Comparison of ENCODE assay signal across 7 mouse cellular contexts in the genomic region with DNA sequence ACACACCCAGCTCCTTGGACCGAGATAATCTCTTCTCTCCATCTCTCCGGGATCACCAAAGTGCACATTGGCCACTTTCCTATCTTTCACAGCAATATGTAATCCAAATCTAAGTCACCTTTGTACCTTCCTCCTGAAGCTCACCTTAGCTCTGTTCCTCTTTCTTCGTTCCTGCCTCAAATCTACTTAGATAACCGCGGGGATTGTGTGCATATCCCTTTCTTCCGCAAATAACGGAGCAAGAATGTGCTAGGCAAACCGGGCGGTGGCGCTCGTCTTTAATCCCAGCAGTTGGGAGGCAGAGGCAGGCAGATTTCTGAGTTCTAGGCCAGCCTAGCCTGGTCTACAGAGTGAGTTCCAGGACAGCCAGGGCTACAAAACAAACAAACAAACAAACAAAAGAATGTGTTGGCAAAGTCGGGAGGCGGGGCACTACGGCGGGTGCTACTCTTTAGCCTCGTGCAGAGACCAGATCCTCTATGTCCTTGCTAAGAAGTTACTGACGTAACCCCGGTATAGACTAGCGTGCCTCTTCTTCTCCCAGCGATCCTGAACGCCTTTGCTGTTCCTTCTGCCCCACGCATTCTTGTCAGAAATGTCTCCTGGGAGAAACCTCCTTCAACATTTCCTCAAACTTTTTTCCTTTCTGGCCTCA. TPM values are rescaled to one million over a fixed set of nuclear protein-coding genes. Genes with fewer than 3 reads are reported as not detected.
DNase-seq lines count a peak whose midpoint lies in the region; ATAC-seq and TF ChIP-seq lines count a peak whose summit lies in the region.

No protein-coding gene starts in this region.

- 37% methylated on average over 22 of the region's 22 CpGs for WGBS in forebrain, embryonic 12.5 days
- WGBS in midbrain, embryonic 12.5 days = 36% methylated on average over 22 of the region's 22 CpGs

- no peaks in the 10 kb centered on the region for H3K27me3 ChIP-seq in ES-Bruce4 (ENCODE audit: control insufficient read depth, insufficient read depth, low read length, poor library complexity, severe bottlenecking)
- no peaks in the 10 kb centered on the region for H3K27me3 ChIP-seq in forebrain, embryonic 12.5 days
- no peaks in the 10 kb centered on the region for H3K27me3 ChIP-seq in midbrain, embryonic 12.5 days

- H3K4me3 ChIP-seq in ES-Bruce4 (ENCODE audit: low read depth, low read length) = peak overlapping the region; percentile 85
- peak overlapping the region; percentile 88 for H3K4me3 ChIP-seq in forebrain, embryonic 12.5 days (replicated peaks)
- H3K4me3 ChIP-seq in midbrain, embryonic 12.5 days = peak overlapping the region; percentile 88

- peak; percentile 65 for DNase-seq in CD4-positive helper T cell, adult 2 months (ENCODE audit: low read depth, low spot score)
- DNase-seq in kidney, postnatal 36 days = peak; percentile 21 to 53
- peak; percentile 73 for DNase-seq in yolk sac, embryonic 10.5 days (ENCODE audit: low spot score)
- DNase-seq in layer of hippocampus, adult 9-11 months = no peak

- TF ChIP-seq CTCF in ES-Bruce4 (IDR thresholded peaks at IDR 0.05; ENCODE audit: low read depth, low read length) = peak; percentile 54

- peaks cover 31% of the 10 kb centered on the region for H3K36me3 ChIP-seq in ES-Bruce4 (ENCODE audit: control insufficient read depth, insufficient read depth, low read length, poor library complexity, severe bottlenecking)
- peaks cover 50% of the 10 kb centered on the region for H3K36me3 ChIP-seq in forebrain, embryonic 12.5 days (replicated peaks)
- peaks cover 50% of the 10 kb centered on the region for H3K36me3 ChIP-seq in midbrain, embryonic 12.5 days

- TF ChIP-seq EP300 in ES-Bruce4 (IDR thresholded peaks at IDR 0.05; ENCODE audit: insufficient read depth, low read depth, low read length) = no peak

- TF ChIP-seq POLR2A in ES-Bruce4 (IDR thresholded peaks at IDR 0.05; ENCODE audit: insufficient read depth, low read length) = no peak

- peak; percentile 42; the same call in 1 of the 2 replicates for ATAC-seq in forebrain, embryonic 12.5 days (ENCODE audit: low FRiP score)
- peak; percentile 36 for ATAC-seq in midbrain, embryonic 12.5 days (ENCODE audit: low FRiP score, low read depth)

- peak overlapping the region; percentile 63 for H3K9ac ChIP-seq in ES-Bruce4 (ENCODE audit: low read depth, poor library complexity, severe bottlenecking)
- peak overlapping the region; percentile 68 for H3K9ac ChIP-seq in forebrain, embryonic 12.5 days
- H3K9ac ChIP-seq in midbrain, embryonic 12.5 days (replicated peaks) = peak overlapping the region; percentile 68

- H3K4me2 ChIP-seq in forebrain, embryonic 12.5 days = peak overlapping the region; percentile 95
- H3K4me2 ChIP-seq in midbrain, embryonic 12.5 days (replicated peaks) = peak overlapping the region; percentile 98

- H3K27ac ChIP-seq in ES-Bruce4 (ENCODE audit: insufficient read depth, low read length) = peak overlapping the region; percentile 54
- H3K27ac ChIP-seq in forebrain, embryonic 12.5 days = peak overlapping the region; percentile 95
- peak overlapping the region; percentile 93 for H3K27ac ChIP-seq in midbrain, embryonic 12.5 days (replicated peaks)

- H3K9me3 ChIP-seq in ES-Bruce4 (replicated peaks; ENCODE audit: control insufficient read depth, insufficient read depth, low read length, poor library complexity, severe bottlenecking) = no peaks in the 10 kb centered on the region
- H3K9me3 ChIP-seq in forebrain, embryonic 12.5 days = no peaks in the 10 kb centered on the region
- H3K9me3 ChIP-seq in midbrain, embryonic 12.5 days = no peaks in the 10 kb centered on the region

- no peaks in the 10 kb centered on the region for H3K4me1 ChIP-seq in ES-Bruce4 (ENCODE audit: control insufficient read depth, insufficient read depth, low read length)
- H3K4me1 ChIP-seq in forebrain, embryonic 12.5 days = peaks cover 37% of the 10 kb centered on the region
- H3K4me1 ChIP-seq in midbrain, embryonic 12.5 days = peaks cover 35% of the 10 kb centered on the region

RNA-seq across cellular contexts. Expression of a gene that starts 0.7 kb away (rescaled TPM):
- 323 and 334 TPM in 2 replicates for polyA plus RNA-seq in ES-Bruce4 (2011; ENCODE audit: insufficient read depth, insufficient read length, low read depth, missing spikeins)
- 391 and 404 TPM in 2 replicates for polyA plus RNA-seq in forebrain, embryonic 12.5 days (2016; fragmentation: Nextera tagmentation; extraction: Ambion mirVana)
- polyA plus RNA-seq in midbrain, embryonic 12.5 days (2016; fragmentation: Nextera tagmentation; extraction: Ambion mirVana) = 367 and 378 TPM in 2 replicates

RNA-seq across cellular contexts. Expression of a gene that starts 12.8 kb away (rescaled TPM):
- polyA plus RNA-seq in ES-Bruce4 (2011; ENCODE audit: insufficient read depth, insufficient read length, low read depth, missing spikeins) = 46.4 and 46.7 TPM in 2 replicates
- 53.5 and 61.2 TPM in 2 replicates for polyA plus RNA-seq in forebrain, embryonic 12.5 days (2016; fragmentation: Nextera tagmentation; extraction: Ambion mirVana)
- polyA plus RNA-seq in midbrain, embryonic 12.5 days (2016; fragmentation: Nextera tagmentation; extraction: Ambion mirVana) = 53.7 and 68.0 TPM in 2 replicates

RNA-seq across cellular contexts. Expression of a gene that starts 29.2 kb away (rescaled TPM):
- polyA plus RNA-seq in ES-Bruce4 (2011; ENCODE audit: insufficient read depth, insufficient read length, low read depth, missing spikeins) = 0.42 and 0.99 TPM in 2 replicates
- polyA plus RNA-seq in forebrain, embryonic 12.5 days (2016; fragmentation: Nextera tagmentation; extraction: Ambion mirVana) = 4.9 and 5.1 TPM in 2 replicates
- 5.3 and 5.5 TPM in 2 replicates for polyA plus RNA-seq in midbrain, embryonic 12.5 days (2016; fragmentation: Nextera tagmentation; extraction: Ambion mirVana)

RNA-seq across cellular contexts. Expression of a gene that starts 56.4 kb away (rescaled TPM):
- polyA plus RNA-seq in ES-Bruce4 (2011; ENCODE audit: insufficient read depth, insufficient read length, low read depth, missing spikeins) = 13.0 and 15.3 TPM in 2 replicates
- 34.1 and 37.1 TPM in 2 replicates for polyA plus RNA-seq in forebrain, embryonic 12.5 days (2016; fragmentation: Nextera tagmentation; extraction: Ambion mirVana)
- polyA plus RNA-seq in midbrain, embryonic 12.5 days (2016; fragmentation: Nextera tagmentation; extraction: Ambion mirVana) = 36.5 and 41.9 TPM in 2 replicates

RNA-seq across cellular contexts. Expression of a gene that starts 56.5 kb away (rescaled TPM):
- 15.4 and 16.4 TPM in 2 replicates for polyA plus RNA-seq in ES-Bruce4 (2011; ENCODE audit: insufficient read depth, insufficient read length, low read depth, missing spikeins)
- polyA plus RNA-seq in forebrain, embryonic 12.5 days (2016; fragmentation: Nextera tagmentation; extraction: Ambion mirVana) = 59.3 and 60.3 TPM in 2 replicates
- polyA plus RNA-seq in midbrain, embryonic 12.5 days (2016; fragmentation: Nextera tagmentation; extraction: Ambion mirVana) = 60.0 TPM in 2 replicates
